Mouse (Mus musculus) heart, embryonic 11.5 days (tissue): Measurements from ENCODE around the gene Mov10l1. TPM values are rescaled to one million over a fixed set of nuclear protein-coding genes. Genes with fewer than 3 reads are reported as not detected.

Source experiments
- ATAC-seq: fragments of 200-750 bp; cut with Nextera tagmentation; replicated peaks from 2 replicates; pipeline ENCODE4 v1.8.0; 2017; ENCODE audit warnings: moderate library complexity; ENCODE audit not compliant: insufficient number of reproducible peaks, low FRiP score, low TSS enrichment
- H3K27ac ChIP-seq: fragments of 300-500 bp; sonication (generic); 2 replicates; pipeline ENCODE4 v1.5.1; 2014; ENCODE audit warnings: mild to moderate bottlenecking, low read depth, low read length
- H3K27me3 ChIP-seq: fragments of 300-500 bp; sonication (generic); 2 replicates; pipeline ENCODE4 v1.6.1; 2014; ENCODE audit warnings: mild to moderate bottlenecking, low read length, mixed read lengths; ENCODE audit not compliant: control insufficient read depth, insufficient read depth
- H3K36me3 ChIP-seq: fragments of 300-500 bp; sonication (generic); 2 replicates; pipeline ENCODE4 v1.6.1; 2014; ENCODE audit warnings: mild to moderate bottlenecking, low read length, moderate library complexity, mixed read lengths; ENCODE audit not compliant: control insufficient read depth, insufficient read depth
- H3K4me1 ChIP-seq: fragments of 300-500 bp; sonication (generic); 2 replicates; pipeline ENCODE4 v1.6.1; 2014; ENCODE audit warnings: low read length; ENCODE audit not compliant: control insufficient read depth, insufficient read depth
- H3K4me2 ChIP-seq: fragments of 300-500 bp; sonication (generic); 2 replicates; pipeline ENCODE4 v1.6.1; 2014; ENCODE audit warnings: mild to moderate bottlenecking, moderate library complexity
- H3K4me3 ChIP-seq: fragments of 300-500 bp; sonication (generic); 2 replicates; pipeline ENCODE4 v1.5.1; 2014; ENCODE audit warnings: low read depth, low read length
- H3K9ac ChIP-seq: fragments of 300-500 bp; sonication (generic); 2 replicates; pipeline ENCODE4 v1.6.1; 2014; ENCODE audit warnings: mild to moderate bottlenecking, low read depth, low read length, moderate library complexity
- H3K9me3 ChIP-seq: fragments of 300-500 bp; sonication (generic); replicated peaks from 2 replicates; pipeline ENCODE4 v1.6.1; 2016; ENCODE audit warnings: low read length; ENCODE audit not compliant: control insufficient read depth
- WGBS: fragments of 180-500 bp; shearing (Covaris S2); extraction: QIAGEN DNeasy Blood & Tissue Kit; methylation state at CpG from one replicate; pipeline ENCODE4 v1.1.7; 2014; ENCODE audit not compliant: insufficient replicate concordance; 5-methylcytosine and 5-hydroxymethylcytosine counted together
- polyA plus RNA-seq: library from polyadenylated mRNA; unstranded; fragments of >200 nt; fragmentation: Nextera tagmentation; extraction: Ambion mirVana; gene quantifications from 2 replicates; pipeline ENCODE4 v1.2.1, GENCODE M21; 2014

Mov10l1 gene
- polyA plus RNA-seq, 1 experiment from 2014 or later: 57.6 TPM

- H3K36me3 ChIP-seq: peaks cover 54% of the 10 kb centered on the region
- no peak overlapping the region for H3K9ac ChIP-seq
- H3K4me1 ChIP-seq: no peaks in the 10 kb centered on the region
- no peak overlapping the region for H3K27ac ChIP-seq
- H3K4me2 ChIP-seq: no peak overlapping the region
- no peak for ATAC-seq
- H3K9me3 ChIP-seq: no peaks in the 10 kb centered on the region
- 85% methylated on average over 10 of the region's 10 CpGs for WGBS
- no peak overlapping the region for H3K4me3 ChIP-seq
- H3K27me3 ChIP-seq: no peaks in the 10 kb centered on the region
Measured at GRCm38 (mm10) chr15:89103921-89104320, 121.2 kb downstream of the Mov10l1 start.

- H3K4me3 ChIP-seq: no peak overlapping the region
- peaks cover 49% of the 10 kb centered on the region for H3K36me3 ChIP-seq
- no peaks in the 10 kb centered on the region for H3K9me3 ChIP-seq
- H3K27ac ChIP-seq: no peak overlapping the region
- ATAC-seq: no peak
- no peaks in the 10 kb centered on the region for H3K27me3 ChIP-seq
- no peaks in the 10 kb centered on the region for H3K4me1 ChIP-seq
- no peak overlapping the region for H3K4me2 ChIP-seq
- 91% methylated on average over 8 of the region's 8 CpGs for WGBS
- no peak overlapping the region for H3K9ac ChIP-seq
Measured at GRCm38 (mm10) chr15:89104425-89104824, 121.7 kb downstream of the Mov10l1 start.

Other genes starting within 250 kb of the Mov10l1 start
- gene Brd1, start 248.7 kb upstream of the Mov10l1 start, polyA plus RNA-seq: 15.2 and 18.2 TPM in 2 replicates
- 16.1 and 22.9 TPM in 2 replicates for gene Zbed4, start 231.2 kb upstream of the Mov10l1 start, polyA plus RNA-seq
- gene Alg12, start 163.6 kb upstream of the Mov10l1 start, polyA plus RNA-seq: 11.6 and 12.5 TPM in 2 replicates
- gene Creld2, start 163.3 kb upstream of the Mov10l1 start, polyA plus RNA-seq: 71.7 and 83.6 TPM in 2 replicates
- gene Pim3, start 120.7 kb upstream of the Mov10l1 start, polyA plus RNA-seq: 43.7 and 50.1 TPM in 2 replicates
- not detected in 2 replicates for gene Ttll8, start 28.5 kb upstream of the Mov10l1 start, polyA plus RNA-seq
- gene Mlc1, start 3.9 kb upstream of the Mov10l1 start, polyA plus RNA-seq: not detected in 2 replicates
- 1.4 and 1.5 TPM in 2 replicates for gene Panx2, start 76.8 kb downstream of the Mov10l1 start, polyA plus RNA-seq
- 51.7 and 52.6 TPM in 2 replicates for gene Trabd, start 92.2 kb downstream of the Mov10l1 start, polyA plus RNA-seq
- gene Selenoo, start 106.2 kb downstream of the Mov10l1 start, polyA plus RNA-seq: 9.5 and 9.9 TPM in 2 replicates
- gene Tubgcp6, start 140.2 kb downstream of the Mov10l1 start, polyA plus RNA-seq: 13.1 and 14.1 TPM in 2 replicates
- gene Hdac10, start 145.8 kb downstream of the Mov10l1 start, polyA plus RNA-seq: 10.5 and 11.4 TPM in 2 replicates
- gene Mapk12, start 157.8 kb downstream of the Mov10l1 start, polyA plus RNA-seq: 20.7 and 24.6 TPM in 2 replicates
- gene Mapk11, start 166.7 kb downstream of the Mov10l1 start, polyA plus RNA-seq: 3.2 and 4.2 TPM in 2 replicates
- gene Plxnb2, start 197.9 kb downstream of the Mov10l1 start, polyA plus RNA-seq: 84.6 and 95.1 TPM in 2 replicates
- gene Dennd6b, start 213.6 kb downstream of the Mov10l1 start, polyA plus RNA-seq: 18.0 and 18.5 TPM in 2 replicates
- gene Ppp6r2, start 228.6 kb downstream of the Mov10l1 start, polyA plus RNA-seq: 20.5 and 23.5 TPM in 2 replicates